In genomic region chr10:104220303-104221021, GRCm38 (mm10) we compare ENCODE assay signal across 29 mouse cellular contexts. TPM values are rescaled to one million over a fixed set of nuclear protein-coding genes. Genes with fewer than 3 reads are reported as not detected.
DNase-seq lines count a peak whose midpoint lies in the region; ATAC-seq and TF ChIP-seq lines count a peak whose summit lies in the region.
"Had no signal": no experiment of that assay in that cellular context is flagged by ENCODE, and none has a peak within 500 bp of the region (broad histone marks: within the 10 kb centered on the region; RNA-seq: fewer than 3 reads in every experiment).

No protein-coding gene starts in this region.

- H3K4me3 ChIP-seq in forebrain, embryonic 14.5 days (ENCODE audit: low read depth, low read length): no peak overlapping the region
- no peak overlapping the region for H3K4me3 ChIP-seq in forebrain, embryonic 12.5 days (replicated peaks)
- no peak overlapping the region for H3K4me3 ChIP-seq in lung, embryonic 14.5 days (ENCODE audit: low read depth, low read length)
- no peak overlapping the region for H3K4me3 ChIP-seq in heart, embryonic 12.5 days
- H3K4me3 ChIP-seq: embryonic facial prominence, embryonic 13.5 days; heart, embryonic 13.5 days had no signal

- H3K27ac ChIP-seq in forebrain, embryonic 14.5 days (ENCODE audit: low read depth, low read length): no peak overlapping the region
- H3K27ac ChIP-seq in forebrain, embryonic 12.5 days: no peak overlapping the region
- no peak overlapping the region for H3K27ac ChIP-seq in lung, embryonic 14.5 days (ENCODE audit: low read depth)
- H3K27ac ChIP-seq in heart, embryonic 12.5 days (ENCODE audit: poor library complexity, severe bottlenecking): no peak overlapping the region
- H3K27ac ChIP-seq: embryonic facial prominence, embryonic 13.5 days; heart, embryonic 13.5 days; hindbrain, embryonic 14.5 days; hindbrain, postnatal 0 days had no signal

- no peaks in the 10 kb centered on the region for H3K9me3 ChIP-seq in forebrain, embryonic 14.5 days (replicated peaks; ENCODE audit: control insufficient read depth, low read length)
- no peaks in the 10 kb centered on the region for H3K9me3 ChIP-seq in forebrain, embryonic 12.5 days
- no peaks in the 10 kb centered on the region for H3K9me3 ChIP-seq in lung, embryonic 14.5 days (ENCODE audit: low read depth, low read length)
- no peaks in the 10 kb centered on the region for H3K9me3 ChIP-seq in heart, embryonic 12.5 days (replicated peaks)
- H3K9me3 ChIP-seq: embryonic facial prominence, embryonic 13.5 days; heart, embryonic 13.5 days had no signal

- peak; percentile 89 for ATAC-seq in forebrain, embryonic 14.5 days
- no peak; the same call in 1 of the 2 replicates for ATAC-seq in forebrain, embryonic 12.5 days (ENCODE audit: low FRiP score)
- no peak for ATAC-seq in lung, embryonic 14.5 days (ENCODE audit: insufficient read depth)
- no peak for ATAC-seq in heart, embryonic 12.5 days (ENCODE audit: insufficient number of reproducible peaks, low FRiP score)
- ATAC-seq: activated CD4-positive, CD25-positive, alpha-beta regulatory T cell, adult 4 months; CD4-positive, CD25-positive, alpha-beta regulatory T cell, adult 4 months; hindbrain, postnatal 0 days; inflammation-experienced regulatory T-cells, adult 6 months; intestine, embryonic 16.5 days had no signal

- H3K9ac ChIP-seq in forebrain, embryonic 14.5 days (ENCODE audit: low read length): no peak overlapping the region
- H3K9ac ChIP-seq in forebrain, embryonic 12.5 days: no peak overlapping the region
- H3K9ac ChIP-seq in lung, embryonic 14.5 days: no peak overlapping the region
- H3K9ac ChIP-seq in heart, embryonic 12.5 days: no peak overlapping the region
- H3K9ac ChIP-seq: embryonic facial prominence, embryonic 13.5 days; heart, embryonic 13.5 days; hindbrain, embryonic 14.5 days had no signal

- no peaks in the 10 kb centered on the region for H3K27me3 ChIP-seq in forebrain, embryonic 14.5 days (replicated peaks; ENCODE audit: control insufficient read depth, insufficient read depth, low read length)
- no peaks in the 10 kb centered on the region for H3K27me3 ChIP-seq in forebrain, embryonic 12.5 days
- no peaks in the 10 kb centered on the region for H3K27me3 ChIP-seq in lung, embryonic 14.5 days (ENCODE audit: insufficient read depth, low read length)
- H3K27me3 ChIP-seq in heart, embryonic 12.5 days (replicated peaks): no peaks in the 10 kb centered on the region
- H3K27me3 ChIP-seq: embryonic facial prominence, embryonic 13.5 days; heart, embryonic 13.5 days had no signal

- 53% methylated on average over 6 of the region's 6 CpGs for WGBS in forebrain, embryonic 14.5 days
- 84% methylated on average over 6 of the region's 6 CpGs for WGBS in forebrain, embryonic 12.5 days
- 74% methylated on average over 6 of the region's 6 CpGs for WGBS in lung, embryonic 14.5 days
- WGBS in heart, embryonic 12.5 days: 80% methylated on average over 6 of the region's 6 CpGs

- peak; percentile 82 for DNase-seq in forebrain, embryonic 14.5 days (ENCODE audit: low spot score)
- DNase-seq in lung, embryonic 14.5 days: peak; percentile 3
- no peak for DNase-seq in lung, postnatal 36 days
- peak; percentile 86 for DNase-seq in Muller cell, postnatal 12 days (ENCODE audit: inconsistent ontology term)
- peak; percentile 85 for DNase-seq in brain, embryonic 14.5 days (ENCODE audit: low read depth)
- DNase-seq in right cerebral cortex, adult 2 months (ENCODE audit: low spot score in 2 of 2): no peak
- DNase-seq: adrenal gland, adult 8-10 months; adrenal gland, postnatal 25 days; cerebellum, adult 11 months; cerebellum, adult 2 months; cerebellum, adult 9-11 months; cerebellum, postnatal 25 days; gastrocnemius, postnatal 25 days; heart, adult 18-20 months; heart, postnatal 14 days; heart, postnatal 4 days had no signal

- no peaks in the 10 kb centered on the region for H3K4me1 ChIP-seq in forebrain, embryonic 14.5 days (ENCODE audit: control insufficient read depth, insufficient read depth, low read length)
- no peaks in the 10 kb centered on the region for H3K4me1 ChIP-seq in forebrain, embryonic 12.5 days
- H3K4me1 ChIP-seq in lung, embryonic 14.5 days (ENCODE audit: insufficient read depth): no peaks in the 10 kb centered on the region
- no peaks in the 10 kb centered on the region for H3K4me1 ChIP-seq in heart, embryonic 12.5 days (replicated peaks)
- H3K4me1 ChIP-seq: embryonic facial prominence, embryonic 13.5 days; heart, embryonic 13.5 days had no signal

- H3K36me3 ChIP-seq in forebrain, embryonic 14.5 days (ENCODE audit: control insufficient read depth, insufficient read depth, low read length): no peaks in the 10 kb centered on the region
- H3K36me3 ChIP-seq in forebrain, embryonic 12.5 days (replicated peaks): no peaks in the 10 kb centered on the region
- H3K36me3 ChIP-seq in lung, embryonic 14.5 days (ENCODE audit: insufficient read depth): no peaks in the 10 kb centered on the region
- no peaks in the 10 kb centered on the region for H3K36me3 ChIP-seq in heart, embryonic 12.5 days
- H3K36me3 ChIP-seq: embryonic facial prominence, embryonic 13.5 days; heart, embryonic 13.5 days had no signal

- H3K4me2 ChIP-seq in forebrain, embryonic 14.5 days (ENCODE audit: low read length): no peak overlapping the region
- H3K4me2 ChIP-seq in forebrain, embryonic 12.5 days: no peak overlapping the region
- H3K4me2 ChIP-seq in lung, embryonic 14.5 days: no peak overlapping the region
- no peak overlapping the region for H3K4me2 ChIP-seq in heart, embryonic 12.5 days
- H3K4me2 ChIP-seq: embryonic facial prominence, embryonic 13.5 days; heart, embryonic 13.5 days; hindbrain, embryonic 14.5 days had no signal

- TF ChIP-seq CTCF in lung, embryonic 14.5 days (IDR thresholded peaks at IDR 0.05; ENCODE audit: low read depth): no peak
- TF ChIP-seq CTCF in brain, embryonic 14.5 days (IDR thresholded peaks at IDR 0.05; ENCODE audit: borderline replicate concordance, extremely low read depth, insufficient read depth, insufficient read length): no peak

- no peak for TF ChIP-seq POLR2A in brain, embryonic 14.5 days (IDR thresholded peaks at IDR 0.05; ENCODE audit: borderline replicate concordance, extremely low read depth, insufficient read depth, insufficient read length, poor library complexity, severe bottlenecking)

RNA-seq across cellular contexts. Expression of gene Gm4340, which starts 26.6 kb away (rescaled TPM):
- not detected in 2 replicates for polyA plus RNA-seq in forebrain, embryonic 14.5 days (2014; fragmentation: Nextera tagmentation; extraction: Ambion mirVana)
- not detected in 2 replicates for polyA plus RNA-seq in forebrain, embryonic 12.5 days (2016; fragmentation: Nextera tagmentation; extraction: Ambion mirVana)
- polyA plus RNA-seq in lung, embryonic 14.5 days (2014; fragmentation: Nextera tagmentation; extraction: Ambion mirVana): not detected in 2 replicates
- polyA plus RNA-seq in brain, embryonic 14.5 days (2012; rRNA removed): not detected in 2 replicates
- not detected in 2 replicates for polyA plus RNA-seq in heart, embryonic 12.5 days (2016; fragmentation: Nextera tagmentation; extraction: Ambion mirVana)
- polyA plus RNA-seq: activated CD4-positive, CD25-positive, alpha-beta regulatory T cell, adult 4 months; CD4-positive, CD25-positive, alpha-beta regulatory T cell, adult 4 months; cerebellum, adult 2 months; embryonic facial prominence, embryonic 13.5 days; gonadal fat pad, adult 2 months; heart, embryonic 13.5 days; heart, embryonic 16.5 days; hindbrain, embryonic 11.5 days; hindbrain, embryonic 14.5 days; hindbrain, postnatal 0 days; inflammation-experienced regulatory T-cells, adult 6 months; intestine, embryonic 16.5 days had no signal

RNA-seq across cellular contexts. Expression of gene Gm20765, which starts 35.1 kb away (rescaled TPM):
- polyA plus RNA-seq in forebrain, embryonic 14.5 days (2014; fragmentation: Nextera tagmentation; extraction: Ambion mirVana): not detected in 2 replicates
- polyA plus RNA-seq in forebrain, embryonic 12.5 days (2016; fragmentation: Nextera tagmentation; extraction: Ambion mirVana): not detected in 2 replicates
- not detected in 2 replicates for polyA plus RNA-seq in lung, embryonic 14.5 days (2014; fragmentation: Nextera tagmentation; extraction: Ambion mirVana)
- not detected in 2 replicates for polyA plus RNA-seq in brain, embryonic 14.5 days (2012; rRNA removed)
- polyA plus RNA-seq in heart, embryonic 12.5 days (2016; fragmentation: Nextera tagmentation; extraction: Ambion mirVana): not detected in 2 replicates
- polyA plus RNA-seq: activated CD4-positive, CD25-positive, alpha-beta regulatory T cell, adult 4 months; CD4-positive, CD25-positive, alpha-beta regulatory T cell, adult 4 months; cerebellum, adult 2 months; embryonic facial prominence, embryonic 13.5 days; gonadal fat pad, adult 2 months; heart, embryonic 13.5 days; heart, embryonic 16.5 days; hindbrain, embryonic 11.5 days; hindbrain, embryonic 14.5 days; hindbrain, postnatal 0 days; inflammation-experienced regulatory T-cells, adult 6 months; intestine, embryonic 16.5 days had no signal

RNA-seq across cellular contexts. Expression of gene Gm21312, which starts 43.6 kb away (rescaled TPM):
- polyA plus RNA-seq in forebrain, embryonic 14.5 days (2014; fragmentation: Nextera tagmentation; extraction: Ambion mirVana): not detected in 2 replicates
- polyA plus RNA-seq in forebrain, embryonic 12.5 days (2016; fragmentation: Nextera tagmentation; extraction: Ambion mirVana): not detected in 2 replicates
- polyA plus RNA-seq in lung, embryonic 14.5 days (2014; fragmentation: Nextera tagmentation; extraction: Ambion mirVana): not detected in 2 replicates
- polyA plus RNA-seq in brain, embryonic 14.5 days (2012; rRNA removed): not detected in 2 replicates
- polyA plus RNA-seq in heart, embryonic 12.5 days (2016; fragmentation: Nextera tagmentation; extraction: Ambion mirVana): not detected in 2 replicates
- polyA plus RNA-seq: activated CD4-positive, CD25-positive, alpha-beta regulatory T cell, adult 4 months; CD4-positive, CD25-positive, alpha-beta regulatory T cell, adult 4 months; cerebellum, adult 2 months; embryonic facial prominence, embryonic 13.5 days; gonadal fat pad, adult 2 months; heart, embryonic 13.5 days; heart, embryonic 16.5 days; hindbrain, embryonic 11.5 days; hindbrain, embryonic 14.5 days; hindbrain, postnatal 0 days; inflammation-experienced regulatory T-cells, adult 6 months; intestine, embryonic 16.5 days had no signal

RNA-seq across cellular contexts. Expression of gene Gm21304, which starts 52.1 kb away (rescaled TPM):
- polyA plus RNA-seq in forebrain, embryonic 14.5 days (2014; fragmentation: Nextera tagmentation; extraction: Ambion mirVana): not detected in 2 replicates
- not detected in 2 replicates for polyA plus RNA-seq in forebrain, embryonic 12.5 days (2016; fragmentation: Nextera tagmentation; extraction: Ambion mirVana)
- not detected in 2 replicates for polyA plus RNA-seq in lung, embryonic 14.5 days (2014; fragmentation: Nextera tagmentation; extraction: Ambion mirVana)
- polyA plus RNA-seq in brain, embryonic 14.5 days (2012; rRNA removed): not detected in 2 replicates
- polyA plus RNA-seq in heart, embryonic 12.5 days (2016; fragmentation: Nextera tagmentation; extraction: Ambion mirVana): not detected in 2 replicates
- polyA plus RNA-seq: activated CD4-positive, CD25-positive, alpha-beta regulatory T cell, adult 4 months; CD4-positive, CD25-positive, alpha-beta regulatory T cell, adult 4 months; cerebellum, adult 2 months; embryonic facial prominence, embryonic 13.5 days; gonadal fat pad, adult 2 months; heart, embryonic 13.5 days; heart, embryonic 16.5 days; hindbrain, embryonic 11.5 days; hindbrain, embryonic 14.5 days; hindbrain, postnatal 0 days; inflammation-experienced regulatory T-cells, adult 6 months; intestine, embryonic 16.5 days had no signal

Comparison
In these comparisons a context has a peak if more than half of its experiments do, and no peak if none do; other contexts are left out.
1. DNase-seq: peak in forebrain, embryonic 14.5 days (single experiment), lung, embryonic 14.5 days (single experiment), Muller cell, postnatal 12 days (single experiment) and brain, embryonic 14.5 days (single experiment); none in lung, postnatal 36 days (single experiment) and right cerebral cortex, adult 2 months (0 of 2).